Mouse (Mus musculus): ENCODE measurements at regions not wholly inside any gene's neighbourhood (a gene's known extent, or its start where the extent isn't known, plus 50 kb on each side); places are given as distances from the start of the nearest gene placed in this dataset.

GRCm38 (mm10) chr11:18015239-18015638 lies 61.6 kb upstream of the Etaa1 start:
- DNase-seq (ENCODE audit: low spot score in 2 of 2) = no peak

- no peak for DNase-seq (ENCODE audit: low spot score in 2 of 2)
Observed at GRCm38 (mm10) chr11:18014610-18015009, 60.9 kb upstream of the Etaa1 start.

DNA sequence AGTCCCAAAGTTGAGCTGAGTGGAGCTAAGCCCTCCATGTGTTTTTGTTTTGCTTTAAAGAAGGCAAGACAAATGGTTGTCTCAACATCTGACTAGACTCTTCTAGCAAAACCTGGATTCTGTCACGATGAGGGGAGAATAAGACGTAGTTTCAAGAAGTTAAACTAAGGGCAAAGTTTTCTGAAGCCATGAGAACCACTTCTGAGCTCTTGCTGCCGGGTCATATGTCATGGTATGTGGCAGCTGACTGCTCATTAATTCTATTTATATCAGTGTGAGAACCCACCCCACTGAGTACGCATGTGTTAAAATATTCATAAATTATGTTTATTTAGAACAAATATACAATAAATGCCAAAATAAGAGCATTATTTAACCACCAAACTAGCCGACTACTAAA lies 58.4 kb upstream of the Etaa1 start:
- no peak for DNase-seq (ENCODE audit: low spot score in 2 of 2)

- DNase-seq (ENCODE audit: low spot score in 2 of 2) = peak in 1 of 2 experiments; percentile 1
Observed at GRCm38 (mm10) chr11:18011101-18011733, 57.5 kb upstream of the Etaa1 start.

DNA sequence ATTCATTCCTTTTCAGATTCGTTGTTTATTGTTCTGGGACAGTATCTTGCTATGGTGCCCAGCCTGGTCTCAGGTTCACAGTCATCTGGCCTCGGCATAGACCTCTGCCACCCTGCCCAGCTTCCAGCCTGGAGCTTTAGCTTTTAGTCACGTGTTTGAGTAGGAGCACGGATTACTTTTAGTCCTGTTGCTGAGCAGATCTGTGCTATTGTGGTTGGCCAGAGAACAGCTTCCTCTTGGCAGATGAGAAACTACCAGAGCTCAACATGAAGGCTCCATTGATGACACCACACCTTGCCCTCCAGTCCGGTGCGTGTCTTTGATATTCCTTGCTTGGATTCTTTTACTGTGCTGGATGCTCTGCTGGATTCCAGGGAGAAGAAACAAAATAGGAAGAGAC lies 54.5 kb upstream of the Etaa1 start:
- no peak for DNase-seq (ENCODE audit: low spot score in 2 of 2)
